Mouse (Mus musculus) c-Kit-positive CD71-negative TER-119-negative erythroid progenitor cells, embryonic 14.5 days (primary cell): Measurements from ENCODE around the gene Shroom4.

Experiments used
- DNase-seq: peaks from one replicate; pipeline ENCODE4 v3.0.0-alpha.2; 2013; ENCODE audit warnings: low read depth

Gene Shroom4

DNA sequence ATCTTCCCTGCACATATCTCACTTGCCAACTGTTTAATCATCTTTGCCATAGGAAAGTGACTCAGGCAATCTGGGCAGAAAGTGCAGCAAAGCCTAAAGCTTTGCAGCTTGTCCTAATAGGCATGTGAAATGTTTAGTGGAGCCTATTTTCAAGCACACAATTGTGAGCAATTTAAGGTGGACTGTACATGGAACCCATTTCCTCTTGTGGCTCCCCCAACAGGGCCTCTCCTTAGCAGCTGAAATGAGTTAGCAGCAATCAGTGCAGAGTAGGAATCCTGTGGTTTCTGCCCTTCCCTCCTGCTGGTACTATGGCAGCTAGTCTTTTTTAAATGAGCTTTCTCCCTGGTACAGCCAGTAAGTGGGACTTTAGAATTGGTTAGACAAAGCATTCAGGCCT lies 95.8 kb downstream of the Shroom4 start:
- no peak for DNase-seq

DNA sequence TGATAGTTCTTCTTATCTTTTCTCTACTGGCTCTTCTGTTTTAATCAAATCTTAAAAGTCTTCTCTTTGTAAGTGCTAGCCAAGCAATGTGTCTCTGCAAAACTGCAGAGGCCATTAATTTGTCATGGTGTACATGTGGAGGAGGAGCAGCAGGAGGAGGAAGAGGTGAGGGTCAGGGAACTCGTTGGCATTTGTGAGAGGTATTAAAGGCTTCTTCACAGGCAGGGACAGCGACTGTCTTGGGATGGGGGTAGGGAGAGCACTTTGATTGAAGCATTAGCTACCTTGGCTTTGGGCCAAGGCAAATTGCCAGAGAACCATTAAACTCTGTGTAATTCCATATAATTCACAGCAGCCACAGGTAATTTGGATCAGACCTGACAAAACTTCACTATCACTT lies 96.7 kb downstream of the Shroom4 start:
- no peak for DNase-seq

DNA sequence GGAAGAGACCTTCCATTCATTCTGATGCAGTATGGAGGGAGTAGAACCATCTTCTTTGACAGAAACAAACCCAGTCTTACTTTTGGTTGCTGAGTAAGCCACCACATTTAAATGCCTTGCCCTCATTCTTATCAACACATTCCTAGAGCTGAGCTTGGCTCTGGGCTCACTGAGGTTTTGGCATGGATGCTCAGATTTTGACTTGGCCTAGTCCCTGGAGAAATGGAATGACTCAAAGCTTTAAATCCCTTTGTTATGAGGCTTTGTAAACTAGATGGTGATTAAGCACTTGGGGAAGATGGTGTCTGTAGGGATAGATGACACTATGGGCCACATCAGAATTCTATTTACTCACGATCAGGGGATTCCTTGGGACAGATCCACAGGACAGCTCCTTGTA lies 102.2 kb downstream of the Shroom4 start:
- DNase-seq: no peak

DNA sequence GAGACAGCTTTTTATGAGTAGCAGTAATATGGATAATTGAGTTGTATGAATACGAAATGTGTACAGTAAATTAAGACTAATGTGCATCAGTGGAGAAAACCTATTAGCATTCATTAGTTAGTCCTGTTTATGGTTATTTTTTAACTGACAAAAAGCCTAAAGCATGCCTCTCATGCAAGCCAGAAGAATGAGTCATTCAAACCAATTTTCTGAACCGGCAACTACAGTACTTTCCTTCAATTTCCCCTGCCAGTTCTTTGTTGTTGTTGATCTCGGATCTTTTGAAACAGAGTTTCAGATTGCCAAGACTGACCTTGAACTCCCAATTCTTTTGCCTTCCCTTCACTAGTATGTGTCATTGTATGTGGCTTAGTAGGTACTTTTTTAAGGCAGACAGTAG lies 117.6 kb downstream of the Shroom4 start:
- DNase-seq: no peak

DNA sequence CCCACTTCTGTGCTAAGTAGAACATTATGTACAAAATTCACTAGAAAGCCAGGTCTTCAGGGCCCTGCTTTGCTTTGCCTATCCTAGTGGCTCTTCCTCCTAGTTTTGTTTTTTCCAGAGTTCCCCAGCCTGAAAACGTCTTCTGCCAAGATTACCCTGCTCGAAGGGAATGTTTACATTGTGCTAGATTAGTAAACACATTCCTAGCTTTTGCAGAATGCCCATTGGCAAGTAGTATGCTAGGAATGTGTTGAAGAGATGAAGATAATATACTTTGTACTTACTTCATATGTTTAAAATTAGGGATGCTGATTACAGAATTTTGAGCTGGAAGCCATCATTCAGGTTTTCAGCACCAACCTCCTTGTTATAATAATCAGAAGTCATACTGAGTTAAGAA lies 118.8 kb downstream of the Shroom4 start:
- DNase-seq: no peak

DNA sequence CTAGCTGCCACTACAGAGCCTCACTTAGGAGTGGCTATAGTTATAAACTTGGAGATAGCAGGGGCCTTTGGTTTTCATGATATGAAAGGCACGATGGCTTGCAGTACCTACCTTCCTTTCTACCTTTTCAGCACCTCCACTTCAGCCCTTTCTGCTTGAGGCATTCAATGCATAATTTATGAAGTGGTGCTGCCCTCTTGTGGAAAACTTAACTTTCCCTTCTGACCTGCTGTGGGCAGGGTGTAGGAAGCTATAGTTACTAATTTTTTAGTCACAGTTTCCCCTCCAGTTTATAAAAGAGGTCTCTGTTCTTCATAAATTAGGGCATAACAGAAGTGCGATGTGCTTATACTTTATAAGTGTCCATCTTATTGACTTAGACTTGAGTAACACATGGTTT lies 123.3 kb downstream of the Shroom4 start:
- DNase-seq: no peak

DNA sequence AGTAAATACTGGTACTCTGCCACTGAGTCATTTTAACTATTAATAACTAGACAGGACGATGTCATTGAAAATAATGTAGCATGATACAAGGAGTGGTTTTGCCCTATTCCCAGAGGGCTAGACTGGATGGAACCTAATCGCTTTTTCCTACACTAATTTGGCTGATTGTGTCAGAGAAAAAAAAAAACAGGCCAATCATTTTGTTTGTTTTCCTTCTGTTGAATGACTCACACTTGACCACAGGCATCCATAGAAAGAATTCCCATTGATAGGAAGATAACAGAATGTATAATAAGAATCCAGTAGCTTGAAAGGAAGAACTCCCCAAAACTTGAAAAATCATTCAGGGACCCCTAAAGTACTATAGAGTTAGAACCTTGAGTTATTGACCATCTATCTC lies 137.0 kb downstream of the Shroom4 start:
- DNase-seq: no peak

DNA sequence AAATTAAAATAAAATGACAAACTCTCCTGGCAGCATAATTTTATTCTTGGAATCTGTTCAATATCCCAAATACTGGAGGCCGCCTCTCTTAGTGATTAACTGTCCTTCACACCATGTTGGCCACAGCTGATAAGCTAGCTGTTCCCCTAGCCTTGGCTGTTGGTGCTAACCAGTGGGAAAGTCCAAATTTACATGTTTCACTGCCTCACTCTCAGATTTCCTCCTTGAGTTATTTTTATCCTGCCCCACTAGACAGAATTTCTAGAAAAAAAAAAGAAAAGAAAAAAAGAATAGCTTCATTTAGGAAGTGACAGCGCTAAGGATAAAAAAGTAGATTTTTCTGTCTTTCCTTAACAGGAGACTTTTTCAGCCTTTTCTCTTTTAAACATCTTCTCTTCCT lies 138.0 kb downstream of the Shroom4 start:
- DNase-seq: no peak

DNA sequence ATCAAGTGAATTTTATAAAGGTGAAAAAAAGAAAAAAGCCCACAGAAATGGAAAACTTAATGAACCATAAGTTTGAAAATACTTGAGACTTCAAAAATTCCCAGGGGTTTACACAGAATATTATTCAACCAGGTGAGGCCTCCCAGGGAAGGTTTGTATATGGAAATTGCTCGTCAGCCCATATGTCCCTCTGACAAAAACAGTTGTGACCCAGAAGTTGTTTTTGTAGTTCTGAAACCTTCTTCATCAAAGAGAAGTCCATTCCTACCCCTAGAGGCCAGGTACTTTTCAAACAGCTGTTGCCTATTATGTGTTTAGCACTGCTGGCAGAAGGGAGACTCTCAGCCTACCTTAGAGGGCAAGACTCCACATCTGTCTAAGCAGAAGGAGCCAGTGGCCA lies 165.4 kb downstream of the Shroom4 start:
- no peak for DNase-seq

DNA sequence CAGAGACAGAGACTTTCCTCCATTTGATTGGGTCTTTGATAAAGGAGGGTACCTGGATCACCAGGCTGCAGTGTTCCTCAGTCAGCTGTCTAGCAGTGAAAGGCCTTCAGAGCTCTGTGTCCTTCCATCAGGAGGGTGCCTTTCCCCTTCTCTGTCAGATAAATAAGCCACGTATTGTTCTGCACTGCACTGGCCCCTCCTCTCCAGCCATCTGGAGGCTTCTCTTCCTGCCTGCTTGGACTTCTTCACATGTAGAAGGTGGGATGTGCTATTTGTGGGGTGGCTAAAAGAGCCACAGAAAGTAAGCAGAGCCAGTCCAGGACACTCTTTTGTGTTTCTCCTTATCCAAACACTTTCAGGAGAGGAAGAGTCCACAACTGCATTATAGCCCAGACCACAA lies 174.9 kb downstream of the Shroom4 start:
- DNase-seq: no peak

DNA sequence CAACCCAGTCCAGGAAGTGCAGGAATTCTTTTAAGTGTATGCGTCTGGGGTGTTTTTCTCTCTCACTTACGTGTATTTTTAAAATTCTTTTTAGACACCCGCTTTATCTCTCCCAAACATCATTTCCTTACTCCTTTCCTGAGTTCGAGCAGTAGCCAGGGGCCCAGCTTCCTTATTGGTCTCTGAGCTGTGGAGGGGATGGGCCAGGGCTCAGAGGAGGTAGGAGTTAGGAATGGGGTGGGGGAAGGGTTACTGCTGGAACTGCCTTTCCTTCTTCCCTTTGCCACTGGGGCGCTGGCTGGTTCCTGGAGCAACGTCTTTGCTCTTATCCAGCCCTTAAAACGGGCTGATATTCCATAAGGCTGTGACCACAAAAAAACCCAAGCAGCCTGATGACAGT lies 177.3 kb downstream of the Shroom4 start:
- DNase-seq: no peak

DNA sequence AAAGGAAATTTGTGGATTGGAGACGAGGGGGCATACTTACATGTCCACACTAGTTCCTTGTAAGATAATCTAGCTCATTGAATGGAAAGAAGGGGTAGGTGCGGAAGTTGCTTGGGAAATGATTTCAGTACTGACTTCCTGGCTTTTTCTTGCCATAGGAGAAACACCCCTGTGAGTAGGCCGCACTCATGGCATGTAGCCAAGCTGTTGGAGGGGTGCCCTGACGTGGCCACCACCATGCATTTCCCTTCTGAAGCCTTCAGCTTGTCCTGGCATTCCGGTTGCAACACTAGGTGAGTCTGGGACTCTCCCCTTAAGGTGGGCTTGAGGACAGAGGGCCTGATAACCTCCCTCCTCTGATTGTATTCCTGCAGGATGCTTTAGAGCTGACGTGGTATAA lies 181.0 kb downstream of the Shroom4 start:
- no peak for DNase-seq

DNA sequence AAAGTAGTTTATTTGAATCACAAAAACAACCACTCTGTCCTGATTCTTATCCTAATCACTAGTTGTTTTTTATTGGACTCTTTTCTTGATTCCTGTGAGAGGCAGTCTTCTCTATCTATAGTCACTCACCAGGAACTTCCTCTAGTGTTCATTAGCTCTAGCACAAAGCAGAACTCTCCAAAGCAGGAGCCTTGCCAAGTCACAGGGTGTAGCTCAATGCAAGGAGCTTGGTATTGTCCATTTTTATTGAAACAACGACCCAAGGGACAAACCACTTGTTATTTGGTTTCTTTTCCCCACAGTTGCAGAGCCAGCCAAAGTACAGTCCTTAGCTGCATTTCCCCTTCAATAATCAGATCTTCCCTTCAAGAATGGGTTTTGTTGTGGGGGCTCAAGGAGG lies 181.5 kb downstream of the Shroom4 start:
- DNase-seq: no peak

DNA sequence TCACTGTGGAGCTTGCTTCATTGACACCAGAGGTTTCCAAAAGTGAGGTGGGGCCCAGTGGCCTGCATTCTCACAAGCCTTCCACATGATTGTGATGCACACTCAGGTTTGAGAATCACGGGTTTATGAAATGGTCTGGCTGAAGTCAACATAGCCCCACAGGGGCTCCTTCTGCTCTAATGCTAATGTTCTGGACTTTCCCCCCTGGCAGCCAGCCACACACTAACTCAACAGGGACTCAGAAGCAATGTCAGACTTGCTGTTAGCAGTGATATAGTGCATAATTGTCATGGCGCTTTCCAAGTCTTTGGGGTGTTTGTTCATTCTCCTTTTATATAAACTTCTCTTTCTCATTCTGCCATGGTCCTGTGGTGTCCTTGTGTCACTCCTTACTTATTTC lies 183.0 kb downstream of the Shroom4 start:
- no peak for DNase-seq

DNA sequence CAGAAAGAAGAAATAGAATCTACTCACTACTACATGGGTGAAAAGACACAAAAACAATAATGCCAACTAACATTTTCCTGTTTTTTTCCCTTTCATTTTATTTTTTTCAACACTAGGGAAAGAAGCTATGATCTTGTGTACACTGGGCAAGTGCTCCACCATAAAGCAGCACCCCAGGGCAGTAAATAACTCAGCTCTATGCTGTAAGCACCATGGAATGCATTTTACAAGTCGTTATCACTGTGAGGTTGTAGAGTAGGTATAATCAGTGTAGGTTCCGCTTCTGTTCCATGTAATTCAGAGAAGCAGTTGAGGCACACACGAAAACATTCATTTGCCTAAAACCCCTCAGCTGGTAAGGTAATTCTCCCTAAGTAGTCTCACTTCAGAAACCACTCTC lies 194.5 kb downstream of the Shroom4 start:
- no peak for DNase-seq

DNA sequence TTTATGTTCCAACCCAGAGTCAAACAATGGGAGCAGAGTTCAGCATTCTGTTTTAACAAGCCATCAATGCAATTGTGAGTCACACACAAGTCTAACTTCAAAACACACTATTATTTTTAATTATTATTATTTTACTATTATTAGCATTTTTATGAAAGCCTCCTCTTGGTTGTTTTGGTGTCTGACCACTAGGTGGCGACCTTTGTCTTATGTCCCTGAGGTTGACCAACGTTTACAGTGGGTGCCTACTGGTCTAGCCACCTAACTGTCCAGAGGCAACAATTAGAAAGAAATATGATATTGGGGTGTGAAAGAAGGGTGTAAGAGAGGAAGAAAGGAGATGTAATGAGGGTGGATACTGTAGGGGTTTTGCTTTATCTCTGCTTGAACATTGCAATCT lies 254.4 kb downstream of the Shroom4 start:
- peak; percentile 1 for DNase-seq

DNA sequence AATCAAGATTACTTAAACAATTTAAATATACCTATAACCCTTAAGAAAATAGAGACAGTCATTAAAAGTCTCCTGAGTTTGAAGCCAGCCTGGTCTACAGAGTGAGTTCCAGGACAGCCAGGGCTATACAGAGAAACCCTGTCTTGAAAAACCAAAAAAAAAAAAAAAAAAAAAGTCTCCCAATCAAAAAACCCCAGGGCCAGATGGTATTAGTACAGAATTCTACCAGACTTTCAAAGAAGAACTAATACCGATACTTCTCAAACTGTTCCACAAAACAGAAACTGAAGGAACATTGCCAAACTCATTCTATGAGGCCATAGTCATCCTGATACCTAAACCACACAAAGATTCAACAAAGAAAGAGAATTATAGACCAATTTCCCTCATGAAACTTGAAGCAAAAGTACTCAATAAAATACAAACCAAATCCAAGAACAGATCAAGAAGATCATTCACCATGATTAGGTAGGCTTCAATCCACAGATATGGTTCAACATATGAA lies 259.2 kb downstream of the Shroom4 start:
- DNase-seq: no peak
